Mouse (Mus musculus): ENCODE measurements around the gene Dnah12. TPM values are rescaled to one million over a fixed set of nuclear protein-coding genes. Genes with fewer than 3 reads are reported as not detected.

The Dnah12 gene
- total and polyA plus RNA-seq, 3 experiments = 0.04 to 0.10 TPM; not detected in 1

DNA sequence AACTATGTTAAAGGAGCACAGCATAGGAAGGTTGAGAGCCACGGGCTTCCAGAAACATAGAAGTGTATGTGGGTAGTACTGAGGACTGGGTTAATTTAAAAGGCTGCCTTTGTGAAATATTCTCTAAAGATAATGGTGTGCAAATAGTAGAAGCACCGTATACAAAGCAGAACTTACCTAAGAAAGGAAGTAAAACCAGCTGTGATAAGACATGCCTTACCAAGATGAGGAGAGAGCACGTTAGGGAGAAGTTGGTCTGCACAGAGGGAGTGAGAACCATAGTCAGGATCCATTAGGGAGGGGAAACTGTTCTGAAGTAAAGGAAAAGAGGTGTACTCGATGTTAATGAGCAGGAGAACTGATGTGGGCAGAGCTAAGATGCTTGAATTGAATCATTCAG, 90.7 kb downstream of the Dnah12 start (continued):
- TF ChIP-seq TAL1 (IDR thresholded peaks at IDR 0.05; ENCODE audit: low read length) (no peak), TCF12 (IDR thresholded peaks at IDR 0.05; ENCODE audit: low read depth, low read length) (peak; percentile 59; the same call in 1 of the 2 replicates), MAX (IDR thresholded peaks at IDR 0.05; ENCODE audit: low read length) (no peak), POLR2AphosphoS2 (IDR thresholded peaks at IDR 0.05; ENCODE audit: low read length) (no peak), NRF1 (IDR thresholded peaks at IDR 0.05; ENCODE audit: insufficient read depth, low read depth, low read length, poor library complexity, severe bottlenecking) (no peak), CHD2 (IDR thresholded peaks at IDR 0.05; ENCODE audit: low read length) (no peak), CHD1 (IDR thresholded peaks at IDR 0.05; ENCODE audit: low read depth, low read length) (no peak), POLR2A (IDR thresholded peaks at IDR 0.05; ENCODE audit: control insufficient read depth in 1 of 2, insufficient read depth in 1 of 2, low read depth in 1 of 2, low read length in 2 of 2, poor library complexity in 1 of 2) (no peak), HCFC1 (IDR thresholded peaks at IDR 0.05; ENCODE audit: low read depth, low read length) (no peak), SIN3A (IDR thresholded peaks at IDR 0.05; ENCODE audit: low read length) (peak; percentile 68; the same call in 1 of the 2 replicates)

DNA sequence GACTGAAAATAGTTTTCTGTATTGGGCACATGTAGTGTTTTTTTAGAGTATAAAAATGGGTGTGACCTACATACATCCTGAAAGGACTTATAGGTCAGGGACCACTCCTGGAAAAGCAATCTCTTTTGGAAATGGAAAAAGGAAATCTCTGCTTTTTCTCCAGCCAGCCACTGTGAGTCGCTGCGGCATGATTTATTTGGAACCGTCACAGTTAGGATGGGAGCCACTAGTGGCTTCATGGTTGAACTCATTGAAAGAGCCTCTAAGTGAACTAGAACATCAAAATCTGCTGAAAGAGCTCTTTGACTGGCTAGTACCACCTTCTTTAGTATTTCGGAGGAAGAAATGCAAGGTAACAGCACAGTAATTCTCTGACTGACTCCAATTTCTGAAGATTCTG, 92.6 kb downstream of the Dnah12 start:
- DNase-seq (ENCODE audit: low read depth, low spot score) = no peak
- Histone ChIP-seq H3K27ac (ENCODE audit: control insufficient read depth, low read depth, low read length) (no peak overlapping the region), H3K4me1 (ENCODE audit: control insufficient read depth in 1 of 2, insufficient read depth in 2 of 2, low read length in 2 of 2) (peaks cover 8 to 10% of the 10 kb centered on the region in 2 experiments), H3K4me3 (ENCODE audit: control insufficient read depth in 1 of 2, insufficient read depth in 1 of 2, low read depth in 2 of 2, low read length in 2 of 2) (no peak overlapping the region), H3K9me3 (replicated peaks; ENCODE audit: insufficient read depth, low read length) (no peaks in the 10 kb centered on the region), H3K27me3 (ENCODE audit: control insufficient read depth in 1 of 2, insufficient read depth in 2 of 2, low read length in 2 of 2) (no peaks in the 10 kb centered on the region), H3K9ac (ENCODE audit: control insufficient read depth, low read depth, low read length, poor library complexity, severe bottlenecking) (no peak overlapping the region), H3K36me3 (ENCODE audit: control insufficient read depth in 1 of 2, insufficient read depth in 2 of 2, low read length in 2 of 2) (peaks cover 0 to 15% of the 10 kb centered on the region in 2 experiments; a peak in 2 of 4 replicates), H3K79me2 (ENCODE audit: control insufficient read depth, insufficient read depth, low read length, poor library complexity) (no peaks in the 10 kb centered on the region)
- TF ChIP-seq MAZ (IDR thresholded peaks at IDR 0.05; ENCODE audit: low read depth, low read length) (no peak), TBP (IDR thresholded peaks at IDR 0.05; ENCODE audit: low read depth, low read length) (no peak), MXI1 (IDR thresholded peaks at IDR 0.05; ENCODE audit: low read depth, low read length) (no peak), NELFE (IDR thresholded peaks at IDR 0.05; ENCODE audit: low read depth, low read length) (no peak), USF2 (IDR thresholded peaks at IDR 0.05; ENCODE audit: borderline replicate concordance in 1 of 2, insufficient read depth in 1 of 2, low read depth in 1 of 2, low read length in 2 of 2) (no peak), UBTF (IDR thresholded peaks at IDR 0.05; ENCODE audit: borderline replicate concordance, insufficient read depth, low read depth, low read length) (no peak), ZKSCAN1 (IDR thresholded peaks at IDR 0.05; ENCODE audit: low read depth, low read length) (no peak), ZMIZ1 (IDR thresholded peaks at IDR 0.05; ENCODE audit: low read depth, low read length) (no peak), TCF12 (IDR thresholded peaks at IDR 0.05; ENCODE audit: low read depth, low read length) (no peak), BHLHE40 (IDR thresholded peaks at IDR 0.05; ENCODE audit: borderline replicate concordance, low read depth, low read length) (no peak), SIN3A (IDR thresholded peaks at IDR 0.05; ENCODE audit: low read length) (no peak), E2F4 (IDR thresholded peaks at IDR 0.05; ENCODE audit: borderline replicate concordance, low read depth, low read length) (no peak), MAFK (IDR thresholded peaks at IDR 0.05; ENCODE audit: borderline replicate concordance, low read depth, low read length) (no peak), POLR2AphosphoS5 (IDR thresholded peaks at IDR 0.05; ENCODE audit: borderline replicate concordance, low read depth, low read length) (no peak), KAT2A (conservative IDR thresholded peaks at IDR 0.05; ENCODE audit: low read depth, low read length) (no peak), CTCF (IDR thresholded peaks at IDR 0.05 in 2 of 3, conservative IDR thresholded peaks at IDR 0.05 in 1 of 3; ENCODE audit: control insufficient read depth in 1 of 3, insufficient read depth in 1 of 3, low read depth in 2 of 3, low read length in 3 of 3, poor library complexity in 1 of 3, severe bottlenecking in 1 of 3) (no peak), SMC3 (IDR thresholded peaks at IDR 0.05; ENCODE audit: low read depth, low read length) (no peak), GATA1 (IDR thresholded peaks at IDR 0.05; ENCODE audit: low read depth, low read length) (no peak), MAX (IDR thresholded peaks at IDR 0.05; ENCODE audit: low read length) (no peak), ELF1 (IDR thresholded peaks at IDR 0.05; ENCODE audit: low read depth, low read length) (no peak)

Data from MEL (cell line).